Mouse (Mus musculus) heart, postnatal 36 days (tissue): ENCODE measurements around the gene Zfp609. TPM values are rescaled to one million over a fixed set of nuclear protein-coding genes. Genes with fewer than 3 reads are reported as not detected.

ENCODE experiments used
- DNase-seq, 2 experiments: peaks; one replicate each; pipeline ENCODE4 v3.0.0; 2021 to 2022
- intact Hi-C: fragments of 180-260 bp; cut with DNase I; formaldehyde crosslinking; loops from one replicate; pipeline ENCODE4 v1.15.1; 2025
- total RNA-seq, 2 experiments: library from RNA; stranded (reverse); gene quantifications; 2 replicates each; pipeline ENCODE4 v1.2.3; 2021

Zfp609 gene
- total RNA-seq, 2 experiments from 2014 or later: 22.6 to 25.3 TPM

GRCm38 (mm10) chr9:65776137-65776872 is 51.1 kb downstream of the Zfp609 start:
- intact Hi-C loops: no loop called here
- no peak for DNase-seq

- intact Hi-C loops: no loop called here
- DNase-seq: no peak
These were observed 53.6 kb downstream of the Zfp609 start for GRCm38 (mm10) chr9:65773783-65774182.

- no peak for DNase-seq
- intact Hi-C loops: no loop called here
These were observed 56.2 kb downstream of the Zfp609 start for GRCm38 (mm10) chr9:65771011-65771664.

GRCm38 (mm10) chr9:65762728-65763127 is 64.6 kb downstream of the Zfp609 start:
- intact Hi-C loops: no loop called here

GRCm38 (mm10) chr9:65759992-65760391 is 67.4 kb downstream of the Zfp609 start:
- intact Hi-C loops: no loop called here
- DNase-seq: no peak

More at GRCm38 (mm10) chr9:65762728-65763127, 64.6 kb downstream of the Zfp609 start:
- no peak for DNase-seq

- intact Hi-C loops: no loop called here
- DNase-seq: no peak
These were observed 68.1 kb downstream of the Zfp609 start for GRCm38 (mm10) chr9:65759256-65759655.

GRCm38 (mm10) chr9:65757826-65758225 is 69.5 kb downstream of the Zfp609 start:
- no peak for DNase-seq
- intact Hi-C loops: no loop called here

- intact Hi-C loops: no loop called here
These were observed 71.5 kb downstream of the Zfp609 start for GRCm38 (mm10) chr9:65755673-65756375.

GRCm38 (mm10) chr9:65755164-65755563 is 72.2 kb downstream of the Zfp609 start:
- intact Hi-C loops: no loop called here

More at GRCm38 (mm10) chr9:65755673-65756375, 71.5 kb downstream of the Zfp609 start:
- no peak for DNase-seq

GRCm38 (mm10) chr9:65752632-65753031 is 74.7 kb downstream of the Zfp609 start:
- DNase-seq: no peak
- intact Hi-C loops: no loop called here

More at GRCm38 (mm10) chr9:65755164-65755563, 72.2 kb downstream of the Zfp609 start:
- DNase-seq: no peak

- intact Hi-C loops: no loop called here
- no peak for DNase-seq
These were observed 75.5 kb downstream of the Zfp609 start for GRCm38 (mm10) chr9:65751906-65752305.

GRCm38 (mm10) chr9:65748102-65748501 is 79.3 kb downstream of the Zfp609 start:
- DNase-seq: no peak
- intact Hi-C loops: no loop called here

- DNase-seq: no peak
- intact Hi-C loops: no loop called here
These were observed 80.9 kb downstream of the Zfp609 start for GRCm38 (mm10) chr9:65746479-65746878.

GRCm38 (mm10) chr9:65745456-65745855 is 81.9 kb downstream of the Zfp609 start:
- DNase-seq: no peak
- intact Hi-C loops: no loop called here

- intact Hi-C loops: no loop called here
- peak; percentile 18 to 29 for DNase-seq
These were observed 82.9 kb downstream of the Zfp609 start for GRCm38 (mm10) chr9:65744171-65745082.

- no peak for DNase-seq
- intact Hi-C loops: no loop called here
These were observed 83.6 kb downstream of the Zfp609 start for GRCm38 (mm10) chr9:65743809-65744170.

- intact Hi-C loops: no loop called here
These were observed 84.0 kb downstream of the Zfp609 start for GRCm38 (mm10) chr9:65743322-65743721.

GRCm38 (mm10) chr9:65742777-65743176 is 84.6 kb downstream of the Zfp609 start:
- DNase-seq: no peak

More at GRCm38 (mm10) chr9:65743322-65743721, 84.0 kb downstream of the Zfp609 start:
- DNase-seq: no peak

GRCm38 (mm10) chr9:65741066-65741852 is 86.1 kb downstream of the Zfp609 start:
- intact Hi-C loops: no loop called here
- DNase-seq: no peak

More at GRCm38 (mm10) chr9:65742777-65743176, 84.6 kb downstream of the Zfp609 start:
- intact Hi-C loops: no loop called here
